Mouse (Mus musculus) gastrocnemius, adult 8-10 months (tissue): ENCODE measurements around the gene Tcte3. TPM values are rescaled to one million over a fixed set of nuclear protein-coding genes. Genes with fewer than 3 reads are reported as not detected.
"Not testable (repeated sequence)": the region's sequence is repeated elsewhere in the genome, so short reads cannot be mapped to it uniquely, and the experiment has no call there.

ENCODE experiments used
- DNase-seq, 2 experiments: peaks; one replicate each; pipeline ENCODE4 v3.0.0; 2022; ENCODE audit warnings: low spot score in 2 of 2
- total RNA-seq, 4 experiments: library from RNA; stranded (reverse); gene quantifications; 2 replicates each; pipeline ENCODE4 v1.2.4; 2022

The Tcte3 gene
- total RNA-seq, result under 1 TPM in 1 of 4 experiments, not detected in 3; 0.92 TPM

DNA sequence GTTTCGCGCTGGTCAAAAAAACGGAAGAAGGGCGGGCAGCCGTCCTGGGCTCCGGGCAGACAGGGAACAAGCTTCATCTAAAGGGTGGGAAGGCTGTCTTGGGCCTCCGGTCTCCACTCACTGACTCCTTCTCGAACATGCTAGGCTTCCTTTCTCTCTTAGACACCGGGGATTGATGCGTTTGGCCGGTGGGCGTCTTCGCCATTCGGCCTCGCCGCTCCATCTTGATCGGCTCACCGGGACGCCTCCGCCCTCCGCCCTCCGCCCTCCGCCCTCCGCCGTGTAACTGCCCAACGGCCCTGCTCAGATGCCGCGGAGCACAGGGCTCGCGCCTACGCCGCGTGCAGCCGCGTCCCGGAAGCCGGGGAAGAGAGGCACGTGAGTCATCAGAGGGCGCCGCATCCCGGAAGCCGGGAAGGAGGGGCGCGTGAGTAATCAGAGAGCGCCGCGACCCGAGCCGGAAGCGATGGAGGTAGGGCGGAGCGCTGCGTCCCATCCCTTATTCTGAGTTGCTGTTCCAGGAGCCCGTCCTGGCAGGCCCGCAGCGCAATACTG lies at the start of gene Tcte3, which contains the start of the genes Ermard and Gm3448:
Tcte3 (minus strand) TSS at position 314 of the 555 bp plus-strand sequence.
Ermard (plus strand) TSS at position 34 of the 555 bp plus-strand sequence.
Gm3448 (minus strand) TSS at position 363 of the 555 bp plus-strand sequence.
- DNase-seq, result not testable (repeated sequence)

GRCm38 (mm10) chr17:15088591-15089001 lies 47.3 kb upstream of the Tcte3 start:
- DNase-seq, result no peak

GRCm38 (mm10) chr17:15088166-15088565 lies 46.9 kb upstream of the Tcte3 start:
- no peak for DNase-seq

DNA sequence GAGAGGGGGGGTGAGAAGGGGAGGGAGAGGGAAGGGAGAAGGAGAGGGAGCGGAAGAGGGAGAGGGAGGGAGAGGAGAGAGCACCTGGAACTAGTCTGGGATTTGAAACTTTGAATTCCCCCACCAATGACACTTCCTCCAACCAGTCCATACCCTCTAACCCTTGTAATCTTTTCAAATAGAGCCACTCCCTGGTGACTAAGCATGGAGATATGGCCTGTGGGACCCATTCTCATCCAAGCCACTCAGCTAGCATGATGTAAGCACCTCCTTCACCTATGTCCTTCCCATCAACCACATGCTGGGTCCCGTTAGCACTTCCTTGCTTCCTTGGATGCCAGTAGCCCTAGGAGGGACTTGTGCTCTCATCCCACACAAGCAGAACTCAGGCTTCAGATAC lies 43.7 kb upstream of the Tcte3 start:
- DNase-seq, result no peak

DNA sequence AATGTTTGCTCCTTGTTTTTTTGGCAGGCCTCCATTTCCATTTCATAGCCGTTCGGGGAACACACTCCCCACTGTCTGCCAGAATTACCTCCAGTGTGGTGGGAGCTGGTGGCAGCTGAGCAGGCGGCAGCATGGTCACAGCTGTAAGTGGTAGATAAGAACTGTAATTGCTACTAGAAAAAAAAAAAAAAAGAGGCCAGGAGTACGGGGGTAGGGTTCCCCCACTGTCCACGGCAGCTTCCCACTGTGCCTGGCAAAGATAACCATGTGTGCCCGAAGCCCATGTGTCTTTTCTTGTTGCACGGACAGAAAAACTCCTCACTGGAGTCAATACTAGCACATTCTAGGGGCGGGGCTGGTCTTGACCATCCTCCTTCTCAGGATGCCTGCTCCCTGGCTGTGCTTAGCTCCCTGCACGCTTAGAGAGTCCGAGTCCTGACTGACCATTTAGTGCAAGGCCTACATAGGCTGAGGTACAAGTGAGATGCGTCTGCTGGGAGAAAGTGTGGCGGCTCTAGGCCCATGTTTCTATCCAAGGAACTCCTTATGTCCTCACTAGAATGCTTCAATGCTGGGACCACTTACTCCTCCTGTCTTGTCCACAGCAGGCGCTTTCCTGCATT lies 43.0 kb upstream of the Tcte3 start:
- no peak for DNase-seq

DNA sequence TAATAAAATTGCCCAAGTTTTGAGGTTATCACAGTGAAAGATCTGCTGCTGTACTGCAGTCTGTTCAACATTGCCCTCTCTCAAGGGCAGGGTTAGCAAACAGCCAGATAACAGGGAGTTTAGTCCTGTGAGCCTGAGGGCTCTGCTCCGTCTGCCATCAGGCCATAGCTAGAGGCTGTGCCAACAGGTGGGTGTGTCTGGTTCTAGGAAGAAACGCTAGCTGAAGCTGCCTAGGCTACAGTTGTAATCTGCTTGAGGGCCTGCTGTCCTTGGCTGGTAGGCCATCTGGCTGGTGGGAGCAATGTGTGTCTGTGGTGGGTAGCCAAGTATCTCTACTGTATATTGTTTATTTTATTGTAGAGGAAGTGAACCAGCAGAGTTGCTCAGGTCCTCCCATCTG lies 36.2 kb upstream of the Tcte3 start:
- no peak for DNase-seq

DNA sequence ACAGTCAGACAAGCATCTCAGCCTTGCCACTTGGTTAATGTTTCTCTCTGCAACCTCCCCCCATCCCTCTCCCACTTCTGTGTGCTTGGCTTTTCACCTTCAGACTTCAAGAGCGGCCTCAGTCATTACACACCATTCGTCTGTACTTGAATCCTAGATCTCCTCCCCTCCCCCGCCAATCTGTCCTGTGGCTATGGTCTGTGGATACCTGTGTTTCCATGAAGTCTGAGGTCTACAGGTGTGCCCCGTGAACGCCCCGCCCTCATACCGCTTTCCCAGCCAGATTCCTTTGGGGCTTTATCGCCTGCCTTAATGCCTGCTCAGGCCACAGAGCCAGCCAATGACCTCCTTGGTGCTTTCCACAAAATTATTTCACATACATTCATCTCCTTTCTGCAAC lies 33.7 kb upstream of the Tcte3 start:
- DNase-seq, result no peak

DNA sequence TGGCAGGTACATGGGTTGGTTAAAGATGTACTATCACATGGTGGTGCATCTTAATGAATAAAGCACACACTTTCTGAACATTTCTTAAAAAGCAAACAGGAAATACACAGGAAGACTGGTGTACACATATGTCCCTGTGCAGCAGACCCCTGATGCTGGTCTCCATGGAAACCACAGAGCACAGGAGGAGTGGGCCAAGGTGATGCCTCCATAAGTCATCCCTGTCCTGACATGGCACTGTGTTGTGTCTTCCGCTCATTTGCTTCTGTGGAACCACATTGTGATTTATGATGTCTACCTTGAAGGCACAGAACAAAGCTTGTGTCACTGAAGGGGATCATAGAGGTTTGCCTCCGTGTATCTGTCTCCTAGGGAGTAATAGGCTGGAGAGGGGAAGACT lies 30.9 kb upstream of the Tcte3 start:
- DNase-seq, result no peak

- DNase-seq, result no peak
Measured at GRCm38 (mm10) chr17:15069124-15069523, 27.8 kb upstream of the Tcte3 start.

GRCm38 (mm10) chr17:15068040-15068792 lies 26.9 kb upstream of the Tcte3 start:
- DNase-seq, result no peak

DNA sequence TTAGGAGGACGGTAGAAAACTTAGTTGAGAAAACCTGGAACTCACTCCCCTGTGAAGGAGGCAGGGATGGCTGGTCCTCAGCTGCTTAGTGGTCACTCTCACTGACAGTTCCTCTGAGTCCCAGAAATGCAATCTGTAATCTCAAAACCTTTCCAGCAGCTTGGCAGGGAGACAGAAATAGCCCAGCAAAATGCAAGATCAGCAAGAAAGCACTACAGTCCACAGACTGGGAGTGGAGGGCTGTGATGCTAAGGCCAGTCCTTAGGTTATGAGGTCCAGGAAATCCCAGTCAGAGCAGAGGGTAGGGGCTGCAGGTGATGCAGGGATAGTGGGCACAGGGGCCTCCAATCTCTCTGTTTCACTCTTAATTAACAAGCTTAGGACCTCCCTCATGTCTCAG lies 25.6 kb upstream of the Tcte3 start:
- peak in 1 of 2 experiments; percentile 12 for DNase-seq

- no peak for DNase-seq
Measured at GRCm38 (mm10) chr17:15066066-15066465, 24.8 kb upstream of the Tcte3 start.

- peak in 1 of 2 experiments; percentile 20 for DNase-seq
Measured at GRCm38 (mm10) chr17:15065391-15066024, 24.2 kb upstream of the Tcte3 start.

DNA sequence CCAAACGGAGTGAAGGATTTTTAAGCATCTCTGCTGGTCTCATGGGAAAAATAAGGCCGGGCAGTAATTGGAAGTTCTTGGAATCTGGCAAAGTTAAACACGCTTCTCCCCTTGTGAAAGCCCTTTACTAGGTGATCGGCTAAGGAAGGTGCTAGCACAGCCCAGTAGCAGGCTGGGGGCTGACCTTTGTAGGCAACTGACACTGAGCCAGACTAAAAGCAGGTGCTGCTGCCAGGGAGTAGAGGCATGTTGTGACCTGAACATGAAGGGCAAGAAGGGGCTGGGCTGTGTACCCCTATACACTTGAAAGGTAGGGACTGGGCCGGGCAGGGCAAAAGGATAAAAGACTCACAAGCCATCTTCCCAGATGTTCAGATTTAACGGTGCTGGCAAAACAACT lies 19.1 kb upstream of the Tcte3 start:
- DNase-seq, result no peak

DNA sequence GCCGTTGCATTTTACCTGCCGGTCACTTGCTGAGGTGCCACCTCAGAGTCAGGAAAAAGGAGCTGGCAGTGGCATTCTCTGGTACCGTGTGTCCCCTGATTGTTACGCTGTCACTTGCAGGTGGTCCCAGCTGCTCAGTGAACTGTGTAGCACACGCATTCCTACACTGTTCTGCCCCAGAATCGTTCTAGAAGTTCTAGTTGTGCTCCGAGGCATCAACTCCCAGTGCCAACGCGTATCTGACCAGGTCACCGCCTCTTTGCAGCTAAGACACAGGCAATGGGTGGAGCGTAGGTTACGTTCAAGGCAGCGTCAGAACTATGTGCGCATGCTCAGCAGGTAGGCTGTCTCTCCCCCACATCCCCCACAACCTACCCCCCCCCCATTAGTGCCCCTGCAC lies 18.4 kb upstream of the Tcte3 start:
- DNase-seq, result no peak

DNA sequence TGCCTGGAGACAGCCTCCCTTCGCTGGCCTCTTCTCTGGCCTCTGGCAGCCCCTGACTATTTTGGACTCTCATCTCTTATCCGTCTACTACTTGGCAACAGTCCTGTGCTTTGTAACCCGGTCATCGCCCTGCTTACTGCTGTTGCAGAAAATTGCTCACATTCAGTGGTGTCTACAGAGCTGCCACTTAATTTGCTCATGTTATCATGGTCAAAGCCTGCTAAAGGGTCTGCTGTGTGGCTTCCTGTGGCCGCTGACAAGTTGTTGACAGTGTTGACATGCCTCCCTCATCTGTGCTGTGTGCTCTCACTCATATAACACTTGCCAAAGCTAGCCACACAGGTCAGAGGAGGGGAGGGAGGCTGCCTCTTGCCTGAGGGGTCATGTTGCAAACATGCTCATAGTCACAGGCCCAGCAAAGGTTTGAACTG lies 16.9 kb upstream of the Tcte3 start:
- no peak for DNase-seq

DNA sequence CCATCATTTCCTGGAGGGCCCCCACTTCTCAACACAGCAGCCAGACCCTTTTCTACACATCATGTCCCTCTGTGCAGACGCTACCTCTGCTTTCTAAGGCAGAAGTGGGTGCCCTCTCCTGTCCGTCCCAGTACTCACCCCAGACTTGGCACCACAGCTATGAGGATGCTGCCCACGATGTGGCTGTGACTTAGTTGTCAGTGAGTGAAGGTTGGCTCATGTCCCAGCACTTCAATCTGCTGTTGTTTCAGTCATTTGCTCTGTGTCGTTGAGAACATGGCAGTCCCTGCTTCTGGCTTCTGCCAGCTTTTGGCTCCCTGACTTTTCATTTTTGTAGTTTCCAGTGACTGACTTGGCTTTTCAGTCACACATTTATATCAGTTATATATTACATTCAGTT lies 14.6 kb upstream of the Tcte3 start:
- no peak for DNase-seq

DNA sequence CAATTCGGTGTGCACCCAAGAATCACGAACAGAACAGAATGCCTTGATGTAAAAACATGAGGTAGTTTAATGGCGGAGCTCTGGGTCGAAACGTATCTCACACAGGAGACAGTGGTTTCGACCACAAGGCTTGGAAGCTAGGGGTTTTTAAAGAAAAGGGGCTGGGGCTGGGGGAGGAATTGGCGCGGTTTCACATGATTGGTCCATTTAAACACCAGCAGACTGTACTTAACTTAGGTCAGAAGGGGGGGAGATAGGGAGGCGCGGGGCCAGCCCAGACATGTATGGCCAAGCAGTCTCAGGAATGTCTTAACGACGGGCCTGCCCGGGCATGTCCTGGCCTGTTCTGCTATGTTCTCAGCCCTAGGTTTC lies 12.5 kb upstream of the Tcte3 start:
- not testable (repeated sequence) for DNase-seq

- not testable (repeated sequence) for DNase-seq
Measured at GRCm38 (mm10) chr17:15053183-15053828, 12.0 kb upstream of the Tcte3 start.

- DNase-seq, result not testable (repeated sequence)
Measured at GRCm38 (mm10) chr17:15052766-15053165, 11.5 kb upstream of the Tcte3 start.

DNA sequence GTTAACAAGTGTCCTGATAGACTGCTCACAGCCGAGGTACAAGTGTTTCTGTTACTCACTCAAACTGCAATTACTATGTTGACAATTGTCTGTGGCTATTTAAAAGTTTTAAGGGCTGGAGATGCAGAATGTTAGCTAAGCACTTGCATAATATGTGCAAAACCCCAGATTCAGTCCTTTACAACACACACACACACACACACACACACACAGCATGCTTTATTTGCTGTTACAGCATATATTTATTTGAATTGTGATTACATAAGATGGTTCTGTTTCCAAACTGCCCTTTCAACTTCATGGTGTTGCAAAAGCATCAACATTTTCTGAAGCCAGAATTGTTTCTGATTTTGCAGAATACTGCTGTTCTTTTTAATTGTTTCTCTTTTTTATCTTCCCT lies 9.1 kb upstream of the Tcte3 start:
- not testable (repeated sequence) for DNase-seq
